Mouse (Mus musculus) ES-Bruce4 (cell line): ENCODE results near the gene Fam71f1.
A peak's percentile ranks its signal among the peaks of the same experiment; 100 is the strongest.

Source experiments
- CTCF ChIP-seq: IDR thresholded peaks from one replicate; pipeline ENCODE4 v1.8.1; 2011; ENCODE audit warnings: low read depth, low read length
- POLR2A ChIP-seq: IDR thresholded peaks from one replicate; pipeline ENCODE4 v1.8.1; 2011; ENCODE audit warnings: low read length; ENCODE audit not compliant: insufficient read depth

GRCm38 (mm10) chr6:29305462-29305861, 13.5 kb upstream of the Fam71f1 start:
- no peak for TF ChIP-seq POLR2A
- peak; percentile 53 for TF ChIP-seq CTCF
